Mouse (Mus musculus): ENCODE results near the gene Ccdc146.
A peak's percentile ranks its signal among the peaks of the same experiment; 100 is the strongest.
"Not testable (repeated sequence)": the region's sequence is repeated elsewhere in the genome, so short reads cannot be mapped to it uniquely, and the experiment has no call there.

The Ccdc146 gene

DNA sequence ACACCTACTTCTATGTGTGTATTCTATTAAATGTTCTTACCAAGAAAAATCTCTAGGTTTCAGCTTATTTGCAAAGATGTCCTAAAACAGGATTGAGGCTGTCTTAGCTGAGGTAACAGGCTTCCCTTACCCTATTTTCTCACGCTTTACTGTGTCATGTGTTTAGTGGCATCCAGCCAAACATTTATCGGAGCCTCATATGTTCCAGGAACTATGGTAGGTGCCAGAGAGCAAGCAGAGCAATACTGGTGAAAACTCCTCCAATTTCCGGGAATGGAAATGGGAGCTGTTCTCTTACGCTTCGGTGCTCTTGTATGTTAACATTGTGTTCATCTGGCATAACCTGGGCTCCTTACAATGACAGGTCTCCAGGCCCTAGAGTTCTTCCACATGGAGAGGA lies 92.8 kb downstream of the Ccdc146 start:
- DNase-seq (ENCODE audit: low spot score in 2 of 2) = no peak

GRCm38 (mm10) chr5:21329672-21330665 lies 94.5 kb downstream of the Ccdc146 start:
- DNase-seq (ENCODE audit: low spot score in 2 of 2) = no peak

GRCm38 (mm10) chr5:21328560-21328959 lies 95.9 kb downstream of the Ccdc146 start:
- DNase-seq (ENCODE audit: low spot score in 2 of 2) = no peak

DNA sequence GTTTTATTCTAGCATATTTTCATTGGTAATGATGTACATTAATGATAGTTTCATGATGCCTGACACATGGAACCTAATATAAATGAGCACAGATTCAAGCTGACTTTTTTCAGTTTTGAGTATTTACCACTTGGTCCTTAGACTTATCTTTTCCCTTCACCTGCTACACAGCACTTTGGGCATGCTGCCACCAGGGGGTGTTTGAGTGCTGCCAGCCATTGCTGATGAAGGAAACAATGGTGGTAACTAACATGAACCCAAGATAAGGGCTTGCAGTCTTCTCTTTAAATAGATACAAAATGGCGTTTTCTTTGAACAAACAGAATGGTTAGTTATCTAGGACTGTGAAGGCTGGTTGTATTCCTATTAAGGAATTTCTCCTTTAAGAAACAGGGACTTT lies 98.0 kb downstream of the Ccdc146 start:
- peak; percentile 79 to 81 for DNase-seq (ENCODE audit: low spot score in 2 of 2)

DNA sequence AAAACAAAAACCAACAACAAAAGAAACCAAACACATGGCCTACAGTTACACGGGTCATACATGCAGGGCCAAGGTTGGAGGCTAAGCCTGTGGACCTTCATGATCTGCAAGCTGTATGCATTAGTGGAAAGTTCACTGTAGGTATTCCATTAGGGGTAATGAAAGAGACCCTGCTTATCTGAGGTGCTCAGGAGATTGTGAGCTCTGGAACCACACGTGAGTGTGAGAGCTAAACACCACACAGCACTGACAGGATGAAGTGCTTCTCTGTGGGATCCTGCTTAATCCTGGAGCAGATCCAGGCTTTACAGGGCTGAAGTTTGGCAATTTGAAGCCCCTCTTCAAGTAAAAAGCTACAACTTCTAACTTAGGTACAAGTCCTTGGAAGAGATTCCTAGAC lies 104.3 kb downstream of the Ccdc146 start:
- DNase-seq (ENCODE audit: low spot score in 2 of 2) = no peak

- DNase-seq (ENCODE audit: low spot score in 2 of 2) = no peak
Observed at GRCm38 (mm10) chr5:21314696-21315095, 109.8 kb downstream of the Ccdc146 start.

GRCm38 (mm10) chr5:21307165-21307564 lies 117.3 kb downstream of the Ccdc146 start:
- DNase-seq (ENCODE audit: low spot score in 2 of 2) = no peak

- no peak for DNase-seq (ENCODE audit: low spot score in 2 of 2)
Observed at GRCm38 (mm10) chr5:21301011-21301410, 123.5 kb downstream of the Ccdc146 start.

DNA sequence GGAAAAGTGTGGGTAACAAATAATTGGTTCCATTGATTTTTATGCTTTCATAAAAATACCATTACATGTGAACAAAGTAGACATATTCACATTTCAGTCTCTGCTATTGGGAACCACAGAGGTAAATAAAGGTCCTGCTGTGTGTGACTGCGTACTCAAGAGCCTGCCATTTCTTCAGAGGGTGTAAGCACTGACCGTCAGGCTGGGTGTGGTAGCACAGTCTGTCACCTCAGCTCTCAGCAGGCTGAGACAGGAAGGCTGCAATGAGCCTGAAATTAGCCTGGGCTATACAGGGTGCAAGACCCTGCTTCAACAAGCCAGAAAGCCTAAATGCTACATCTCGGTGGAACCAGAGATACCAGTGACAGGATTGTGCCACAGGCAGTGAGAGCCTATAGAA lies 124.4 kb downstream of the Ccdc146 start:
- DNase-seq (ENCODE audit: low spot score in 2 of 2) = no peak

- DNase-seq (ENCODE audit: low spot score in 2 of 2) = no peak
Observed at GRCm38 (mm10) chr5:21299076-21299755, 125.3 kb downstream of the Ccdc146 start.

- DNase-seq (ENCODE audit: low spot score in 2 of 2) = peak; percentile 63 to 70
Observed at GRCm38 (mm10) chr5:21295683-21296082, 128.8 kb downstream of the Ccdc146 start.

- no peak for DNase-seq (ENCODE audit: low spot score in 2 of 2)
Observed at GRCm38 (mm10) chr5:21290594-21290993, 133.9 kb downstream of the Ccdc146 start.

DNA sequence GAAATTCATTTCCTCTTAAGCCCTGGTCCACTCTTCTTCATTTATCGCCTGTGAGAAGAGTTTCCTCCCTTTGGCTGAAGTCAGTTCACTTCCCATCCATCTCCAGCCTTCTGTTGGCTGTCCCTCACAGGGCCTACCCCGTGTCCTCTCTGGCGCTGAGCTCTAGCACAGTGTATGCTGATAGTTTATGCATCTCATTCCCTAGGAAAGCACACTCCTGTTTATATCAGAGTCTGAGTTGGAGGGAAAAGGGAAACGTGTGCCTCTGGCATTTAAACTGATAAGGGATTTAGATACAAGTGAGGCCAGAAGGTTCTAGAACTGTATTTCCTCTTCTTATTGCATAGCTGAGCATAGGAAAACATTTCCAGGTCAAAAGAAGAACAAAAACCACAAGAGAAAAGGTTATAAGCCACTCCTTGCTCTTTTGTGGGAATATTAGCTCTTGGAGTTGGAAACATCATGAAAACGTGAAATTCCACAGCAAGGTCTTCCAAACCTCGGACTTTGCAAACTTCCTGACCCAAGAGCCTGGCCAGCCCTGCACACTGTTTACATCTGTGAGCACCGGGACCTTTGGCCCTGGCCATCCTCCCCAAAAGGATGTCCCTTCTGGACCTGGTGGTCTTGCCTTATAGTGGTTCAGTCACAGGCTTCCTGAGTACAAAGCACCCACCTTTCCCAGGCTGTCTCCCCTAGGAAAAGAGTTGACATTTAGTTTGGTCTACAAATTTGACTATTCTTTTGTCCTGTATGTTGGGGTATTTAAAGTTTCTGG lies 135.6 kb downstream of the Ccdc146 start:
- DNase-seq (ENCODE audit: low spot score in 2 of 2) = no peak

DNA sequence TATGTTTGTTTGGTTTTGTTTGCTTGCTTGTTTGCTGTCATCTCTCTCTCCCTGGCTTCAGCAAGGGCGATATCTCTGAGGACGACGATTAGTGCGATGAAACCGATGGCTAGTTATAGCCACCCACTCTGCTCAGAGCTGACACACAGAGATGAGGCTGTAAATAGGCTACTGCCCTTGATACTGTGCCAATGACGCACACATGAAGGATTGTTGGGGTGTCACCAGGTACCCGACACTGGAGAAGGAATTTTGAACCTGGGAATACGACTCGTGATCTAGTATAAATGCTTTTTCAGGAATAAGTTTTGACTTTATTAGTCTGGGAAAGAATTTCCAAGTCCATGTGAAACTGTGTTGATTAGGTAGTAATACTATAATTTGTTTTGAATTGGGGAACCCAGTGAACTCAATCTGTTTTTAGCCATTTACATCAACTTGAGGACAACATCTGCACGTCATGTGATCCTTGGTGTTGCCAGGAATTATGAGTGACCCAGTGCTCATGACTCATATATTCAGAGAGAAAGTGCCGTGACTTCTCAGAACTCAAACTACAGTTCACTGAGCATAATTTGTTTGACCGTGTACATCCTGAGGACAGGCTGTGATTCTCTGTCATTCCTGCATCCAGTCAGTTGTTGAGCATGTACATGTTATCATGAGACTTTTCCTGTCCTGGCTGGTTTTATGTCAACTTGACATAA lies 141.0 kb downstream of the Ccdc146 start:
- no peak for DNase-seq (ENCODE audit: low spot score in 2 of 2)

DNA sequence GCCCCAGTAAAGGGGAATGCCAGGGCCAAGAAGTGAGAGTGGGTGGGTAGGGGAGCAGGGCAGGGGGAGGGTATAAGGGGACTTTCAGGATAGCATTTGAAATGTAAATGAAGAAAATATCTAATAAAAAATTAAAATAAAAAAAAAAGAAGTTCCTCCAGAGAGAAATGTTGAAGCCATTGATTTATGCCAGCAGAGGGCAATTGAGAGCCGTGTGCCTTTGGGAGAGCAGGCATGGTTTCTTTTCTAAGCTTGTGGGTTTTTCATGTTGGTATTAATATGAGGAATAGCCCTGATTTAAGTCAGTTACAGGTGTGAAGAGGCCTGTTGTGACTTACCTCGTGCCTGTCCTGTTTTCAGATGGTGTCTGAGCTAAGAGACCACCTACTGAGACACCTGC lies 146.8 kb downstream of the Ccdc146 start:
- not testable (repeated sequence) for DNase-seq (ENCODE audit: low spot score in 2 of 2)

GRCm38 (mm10) chr5:21271386-21272354 lies 152.8 kb downstream of the Ccdc146 start:
- no peak for DNase-seq (ENCODE audit: low spot score in 2 of 2)

GRCm38 (mm10) chr5:21270756-21271155 lies 153.7 kb downstream of the Ccdc146 start:
- DNase-seq (ENCODE audit: low spot score in 2 of 2) = no peak

DNA sequence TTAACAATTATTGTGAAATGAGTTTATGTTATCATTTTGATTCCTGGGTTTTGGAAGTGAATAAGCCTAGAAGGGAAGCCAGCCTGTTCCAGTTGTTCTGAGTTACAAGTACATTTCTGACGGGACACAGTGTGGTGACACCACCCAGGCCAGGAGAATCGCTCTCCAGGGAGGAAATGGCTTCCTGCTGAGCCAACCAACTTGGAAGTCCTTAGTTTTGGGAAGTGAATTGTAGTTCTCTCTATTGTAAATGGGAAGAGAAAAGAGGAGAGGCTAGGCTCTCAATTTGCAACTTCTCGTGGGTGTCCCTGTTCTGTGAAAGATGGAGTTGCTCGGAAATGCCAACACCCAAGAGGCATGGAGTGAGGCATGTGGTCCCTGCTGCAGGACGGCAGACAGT lies 155.0 kb downstream of the Ccdc146 start:
- no peak for DNase-seq (ENCODE audit: low spot score in 2 of 2)

GRCm38 (mm10) chr5:21267090-21267489 lies 157.4 kb downstream of the Ccdc146 start:
- no peak for DNase-seq (ENCODE audit: low spot score in 2 of 2)

DNA sequence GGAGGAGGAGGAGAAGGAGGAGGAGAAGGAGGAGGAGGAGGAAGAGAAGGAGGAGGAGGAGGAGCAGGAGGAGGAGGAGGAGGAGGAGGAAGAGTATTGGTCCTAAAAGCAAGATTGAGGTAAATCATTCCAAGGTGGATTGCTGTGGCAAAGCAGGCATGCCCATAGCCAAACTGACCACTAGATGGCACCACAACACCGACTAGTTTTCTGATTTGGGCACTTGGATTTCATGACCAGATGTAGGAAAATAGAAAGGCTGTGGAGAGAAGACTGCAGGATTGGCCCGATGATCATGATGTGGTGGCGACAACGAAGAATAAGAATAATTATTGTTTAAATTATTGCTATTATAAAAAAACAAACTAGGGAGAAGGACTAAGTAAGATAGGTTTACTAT lies 159.4 kb downstream of the Ccdc146 start:
- DNase-seq (ENCODE audit: low spot score in 2 of 2) = peak; percentile 55 to 59
